Mouse (Mus musculus) fibroblast of lung, adult 2 months (primary cell): Measurements from ENCODE around the gene Phgdh.

ENCODE experiments used
- DNase-seq: peaks from one replicate; pipeline ENCODE4 v3.0.0-alpha.2; 2011; ENCODE audit warnings: low read depth

The Phgdh gene

GRCm38 (mm10) chr3:98339706-98340109 lies at the start of gene Phgdh:
Gene Phgdh (minus strand): TSS chr3:98339990.
- DNase-seq = peak; percentile 76

GRCm38 (mm10) chr3:98389305-98389704 lies 49.5 kb upstream of the Phgdh start:
- no peak for DNase-seq

- no peak for DNase-seq
Observed at GRCm38 (mm10) chr3:98387756-98388155, 48.0 kb upstream of the Phgdh start.

- no peak for DNase-seq
Observed at GRCm38 (mm10) chr3:98387086-98387485, 47.3 kb upstream of the Phgdh start.

GRCm38 (mm10) chr3:98383024-98383790 lies 43.4 kb upstream of the Phgdh start:
- DNase-seq = no peak

- no peak for DNase-seq
Observed at GRCm38 (mm10) chr3:98382246-98382939, 42.6 kb upstream of the Phgdh start, which contains the start of gene Zfp697. Gene Zfp697 (plus strand): TSS chr3:98382461.

- DNase-seq = no peak
Observed at GRCm38 (mm10) chr3:98381677-98382245, 42.0 kb upstream of the Phgdh start.

- DNase-seq = no peak
Observed at GRCm38 (mm10) chr3:98379236-98379635, 39.4 kb upstream of the Phgdh start.

GRCm38 (mm10) chr3:98378267-98378666 lies 38.5 kb upstream of the Phgdh start:
- DNase-seq = no peak

- DNase-seq = no peak
Observed at GRCm38 (mm10) chr3:98374980-98375379, 35.2 kb upstream of the Phgdh start.

- DNase-seq = no peak
Observed at GRCm38 (mm10) chr3:98374062-98374719, 34.4 kb upstream of the Phgdh start.

- DNase-seq = no peak
Observed at GRCm38 (mm10) chr3:98368776-98369175, 29.0 kb upstream of the Phgdh start.

GRCm38 (mm10) chr3:98368283-98368682 lies 28.5 kb upstream of the Phgdh start:
- DNase-seq = no peak

- DNase-seq = no peak
Observed at GRCm38 (mm10) chr3:98366823-98367222, 27.0 kb upstream of the Phgdh start.

GRCm38 (mm10) chr3:98366086-98366485 lies 26.3 kb upstream of the Phgdh start:
- no peak for DNase-seq

- no peak for DNase-seq
Observed at GRCm38 (mm10) chr3:98362753-98363152, 23.0 kb upstream of the Phgdh start.

- DNase-seq = no peak
Observed at GRCm38 (mm10) chr3:98356632-98357370, 17.0 kb upstream of the Phgdh start.

GRCm38 (mm10) chr3:98356026-98356365 lies 16.2 kb upstream of the Phgdh start:
- DNase-seq = no peak

- DNase-seq = no peak
Observed at GRCm38 (mm10) chr3:98355344-98356025, 15.7 kb upstream of the Phgdh start.

- DNase-seq = peak; percentile 26
Observed at GRCm38 (mm10) chr3:98353892-98354291, 14.1 kb upstream of the Phgdh start.

GRCm38 (mm10) chr3:98348705-98349104 lies 8.9 kb upstream of the Phgdh start:
- no peak for DNase-seq
